Mouse (Mus musculus) heart, embryonic 10.5 days (tissue): ENCODE results near the gene Ippk. TPM values are rescaled to one million over a fixed set of nuclear protein-coding genes. Genes with fewer than 3 reads are reported as not detected.

Source experiments
- DNase-seq: peaks from one replicate; pipeline ENCODE4 v3.0.0-alpha.2; 2017; ENCODE audit warnings: low spot score
- H3K27ac ChIP-seq: fragments of 300-500 bp; sonication (generic); 2 replicates; pipeline ENCODE4 v1.5.1; 2016; ENCODE audit warnings: mild to moderate bottlenecking
- H3K27me3 ChIP-seq: fragments of 300-500 bp; sonication (generic); 2 replicates; pipeline ENCODE4 v1.6.1; 2016; ENCODE audit warnings: mild to moderate bottlenecking; ENCODE audit not compliant: poor library complexity, insufficient read depth, severe bottlenecking
- H3K36me3 ChIP-seq: fragments of 300-500 bp; sonication (generic); 2 replicates; pipeline ENCODE4 v1.6.1; 2016; ENCODE audit warnings: mild to moderate bottlenecking, moderate library complexity
- H3K4me1 ChIP-seq: fragments of 300-500 bp; sonication (generic); 2 replicates; pipeline ENCODE4 v1.6.1; 2016; ENCODE audit warnings: mild to moderate bottlenecking
- H3K4me3 ChIP-seq: fragments of 300-500 bp; sonication (generic); 2 replicates; pipeline ENCODE4 v1.5.1; 2016; ENCODE audit warnings: mild to moderate bottlenecking, moderate library complexity
- H3K9me3 ChIP-seq: fragments of 300-500 bp; sonication (generic); 2 replicates; pipeline ENCODE4 v1.6.1; 2016; ENCODE audit warnings: mild to moderate bottlenecking, moderate library complexity
- WGBS: fragments of 180-500 bp; shearing (Covaris S2); methylation state at CpG from one replicate; pipeline ENCODE4 v1.1.7; 2016; 5-methylcytosine and 5-hydroxymethylcytosine counted together
- polyA plus RNA-seq: library from polyadenylated mRNA; unstranded; fragments of >200 nt; fragmentation: Nextera tagmentation; extraction: Ambion mirVana; gene quantifications from 2 replicates; pipeline ENCODE4 v1.2.1, GENCODE M21; 2016

Gene Ippk
- polyA plus RNA-seq, 1 experiment from 2014 or later, result 18.5 TPM

GRCm38 (mm10) chr13:49394886-49395447 is 26.1 kb upstream of the Ippk start:
- no peaks in the 10 kb centered on the region for H3K27me3 ChIP-seq
- no peak overlapping the region for H3K4me3 ChIP-seq
- H3K36me3 ChIP-seq, result peaks cover 5% of the 10 kb centered on the region; the same call in 1 of the 2 replicates
- 85% methylated on average over 3 of the region's 3 CpGs for WGBS
- no peak for DNase-seq
- no peak overlapping the region for H3K27ac ChIP-seq
- no peaks in the 10 kb centered on the region for H3K9me3 ChIP-seq
- H3K4me1 ChIP-seq, result peaks cover 18% of the 10 kb centered on the region

DNA sequence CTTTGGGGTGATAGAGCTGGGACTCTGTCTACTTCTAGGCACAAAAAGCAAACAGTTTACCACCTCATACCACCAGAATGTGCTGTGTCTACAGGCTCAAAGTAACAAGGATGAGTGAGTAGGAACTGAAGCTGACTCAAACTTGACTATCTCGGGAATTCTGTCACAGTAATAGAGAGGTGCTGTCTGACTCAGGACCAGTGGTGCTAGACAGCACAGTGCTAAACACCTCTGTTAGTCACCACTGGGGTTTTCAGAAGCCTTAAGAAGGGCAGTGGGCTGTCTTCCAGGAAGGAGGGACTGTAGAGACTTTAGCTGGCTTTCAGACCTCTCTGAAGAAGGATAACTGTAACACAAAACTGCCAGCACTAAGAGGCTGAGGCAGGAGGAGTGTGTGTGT is 24.3 kb upstream of the Ippk start:
- 63% methylated on average over 1 of the region's 1 CpGs for WGBS
- no peak for DNase-seq
- peaks cover 22% of the 10 kb centered on the region for H3K4me1 ChIP-seq
- no peaks in the 10 kb centered on the region for H3K9me3 ChIP-seq
- H3K27me3 ChIP-seq, result no peaks in the 10 kb centered on the region
- H3K36me3 ChIP-seq, result 0 out of 2 replicates have a peak, but pooled peaks cover 2% of the 10 kb centered on the region
- H3K4me3 ChIP-seq, result no peak overlapping the region
- no peak overlapping the region for H3K27ac ChIP-seq

GRCm38 (mm10) chr13:49398191-49398590 is 22.9 kb upstream of the Ippk start:
- Histone ChIP-seq H3K36me3 (0 out of 2 replicates have a peak, but pooled peaks cover 2% of the 10 kb centered on the region), H3K4me3 (no peak overlapping the region), H3K4me1 (peaks cover 22% of the 10 kb centered on the region), H3K27me3 (no peaks in the 10 kb centered on the region), H3K9me3 (no peaks in the 10 kb centered on the region), H3K27ac (no peak overlapping the region)
- 79% methylated on average over 8 of the region's 8 CpGs for WGBS
- DNase-seq, result no peak

DNA sequence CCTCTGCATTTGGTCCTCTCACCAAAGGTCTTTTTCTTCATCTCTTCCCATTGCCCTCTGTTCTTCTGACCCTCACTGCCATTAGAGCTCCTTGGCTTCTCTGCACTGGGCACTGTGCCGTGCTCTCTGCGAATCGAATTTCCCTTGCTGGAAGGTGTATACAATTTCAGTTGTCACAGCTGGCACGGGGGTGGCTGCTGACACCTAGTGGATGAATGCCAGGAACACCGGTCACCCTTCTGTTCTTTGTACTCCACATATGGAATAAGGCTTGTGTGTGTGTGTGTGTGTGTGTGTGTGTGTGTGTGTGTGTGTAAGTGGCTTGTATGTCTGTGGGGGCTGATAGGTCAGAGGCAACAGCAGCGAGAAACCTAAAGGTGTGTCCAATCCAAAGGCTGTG is 20.9 kb upstream of the Ippk start:
- Histone ChIP-seq H3K27ac (no peak overlapping the region), H3K27me3 (no peaks in the 10 kb centered on the region), H3K36me3 (0 out of 2 replicates have a peak, but pooled peaks cover 2% of the 10 kb centered on the region), H3K4me3 (no peak overlapping the region), H3K4me1 (peaks cover 17% of the 10 kb centered on the region), H3K9me3 (no peaks in the 10 kb centered on the region)
- peak; percentile 82 for DNase-seq
- 79% methylated on average over 6 of the region's 6 CpGs for WGBS

DNA sequence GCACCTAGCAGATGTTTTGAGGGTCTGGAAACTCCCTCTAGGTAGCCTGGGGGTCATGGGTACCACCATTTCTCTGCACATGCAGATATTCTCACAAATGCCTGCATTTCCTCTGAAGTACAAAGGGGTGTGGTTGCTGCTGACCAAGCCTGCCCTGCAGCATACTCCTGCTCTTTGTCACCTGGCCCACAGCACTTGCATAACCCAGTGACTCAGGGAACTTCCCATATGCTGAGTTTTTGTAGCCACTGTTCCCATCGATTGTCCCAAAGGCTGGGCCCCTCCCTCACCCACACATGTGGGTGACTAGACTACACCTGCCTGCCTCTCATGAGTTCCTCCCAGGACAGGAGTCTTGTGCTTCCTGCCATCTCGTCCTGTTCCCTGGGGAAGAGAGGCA is 18.4 kb upstream of the Ippk start:
- no peaks in the 10 kb centered on the region for H3K9me3 ChIP-seq
- H3K27me3 ChIP-seq, result no peaks in the 10 kb centered on the region
- H3K4me1 ChIP-seq, result peaks cover 8% of the 10 kb centered on the region; the same call in 1 of the 2 replicates
- H3K4me3 ChIP-seq, result no peak overlapping the region
- no peak overlapping the region for H3K27ac ChIP-seq
- DNase-seq, result no peak
- 65% methylated on average over 2 of the region's 2 CpGs for WGBS
- no peaks in the 10 kb centered on the region for H3K36me3 ChIP-seq

DNA sequence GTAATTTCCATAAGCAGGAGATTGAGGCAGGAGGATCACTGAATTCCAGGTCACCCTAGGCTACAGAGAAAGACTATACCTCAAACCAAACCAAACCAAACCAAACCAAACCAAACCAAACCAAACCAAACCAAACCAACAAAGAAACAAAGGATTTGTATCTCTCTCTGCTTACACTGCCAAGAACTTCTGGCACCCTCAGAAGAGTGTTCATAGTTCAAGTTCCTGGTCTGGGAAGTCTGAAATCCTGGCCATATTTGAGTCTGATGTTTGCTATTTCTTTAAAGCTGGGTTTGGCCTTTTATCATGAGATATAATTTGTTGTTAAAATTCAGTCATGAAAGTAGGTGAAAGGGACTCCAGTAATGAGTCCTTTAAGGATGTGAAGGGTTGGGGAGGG is 13.3 kb upstream of the Ippk start:
- Histone ChIP-seq H3K9me3 (no peaks in the 10 kb centered on the region), H3K36me3 (no peaks in the 10 kb centered on the region), H3K4me3 (no peak overlapping the region), H3K27ac (no peak overlapping the region), H3K4me1 (no peaks in the 10 kb centered on the region), H3K27me3 (no peaks in the 10 kb centered on the region)
- DNase-seq, result no peak

DNA sequence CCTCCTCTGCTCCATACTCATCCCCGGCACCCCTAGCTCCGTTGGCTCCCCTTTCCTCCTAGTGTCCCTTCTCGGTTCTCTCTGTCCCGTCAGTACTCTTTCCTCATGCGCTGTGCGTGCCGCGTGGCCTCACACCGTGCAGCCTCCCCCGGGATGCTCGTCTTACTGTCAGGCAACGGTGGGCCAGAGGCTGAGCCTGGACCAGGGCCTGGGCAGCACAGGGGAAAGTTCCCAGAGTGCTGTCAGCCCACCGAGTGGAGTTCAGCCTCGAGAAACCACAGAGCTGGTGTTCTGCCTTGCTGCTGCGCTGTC is 513 bp downstream of the Ippk start:
- peaks cover 24% of the 10 kb centered on the region for H3K4me1 ChIP-seq
- H3K4me3 ChIP-seq, result peak overlapping the region; percentile 91
- no peaks in the 10 kb centered on the region for H3K9me3 ChIP-seq
- 1% methylated on average over 15 of the region's 15 CpGs for WGBS
- no peaks in the 10 kb centered on the region for H3K36me3 ChIP-seq
- H3K27me3 ChIP-seq, result peaks cover 5% of the 10 kb centered on the region; the same call in 1 of the 2 replicates
- DNase-seq, result no peak
- peak overlapping the region; percentile 95 for H3K27ac ChIP-seq

GRCm38 (mm10) chr13:49421959-49422358 is 910 bp downstream of the Ippk start:
- peaks cover 5% of the 10 kb centered on the region; the same call in 1 of the 2 replicates for H3K27me3 ChIP-seq
- H3K4me1 ChIP-seq, result peaks cover 27% of the 10 kb centered on the region
- no peaks in the 10 kb centered on the region for H3K9me3 ChIP-seq
- WGBS, result 22% methylated on average over 4 of the region's 4 CpGs
- H3K36me3 ChIP-seq, result no peaks in the 10 kb centered on the region
- no peak for DNase-seq
- peak overlapping the region; percentile 91 for H3K4me3 ChIP-seq
- H3K27ac ChIP-seq, result peak overlapping the region; percentile 95

DNA sequence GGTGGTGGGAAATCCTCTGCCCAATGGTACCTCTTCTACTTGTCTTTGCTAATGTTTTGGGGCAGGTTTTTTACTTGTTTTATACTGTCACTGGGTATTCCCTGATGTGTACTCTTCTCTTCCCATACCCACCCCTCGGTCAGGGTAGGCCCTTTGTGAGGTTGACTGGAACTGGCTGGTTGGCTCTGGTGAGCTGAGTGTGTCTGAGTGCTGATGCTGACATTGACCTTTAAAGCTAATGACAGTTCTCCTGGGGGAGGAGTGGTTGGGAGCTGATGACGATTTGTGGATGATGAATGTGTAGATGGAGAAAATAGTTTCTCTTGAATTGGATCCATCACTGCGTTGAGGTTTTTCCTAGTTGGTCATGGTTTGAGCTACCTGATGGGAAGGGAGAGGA is 5.7 kb downstream of the Ippk start:
- Histone ChIP-seq H3K27me3 (no peaks in the 10 kb centered on the region), H3K9me3 (no peaks in the 10 kb centered on the region), H3K4me1 (peaks cover 44% of the 10 kb centered on the region), H3K36me3 (no peaks in the 10 kb centered on the region), H3K27ac (no peak overlapping the region), H3K4me3 (no peak overlapping the region)
- no peak for DNase-seq
- WGBS, result 85% methylated on average over 3 of the region's 3 CpGs

- Histone ChIP-seq H3K9me3 (no peaks in the 10 kb centered on the region), H3K4me3 (no peak overlapping the region), H3K27me3 (no peaks in the 10 kb centered on the region), H3K36me3 (peaks cover 10% of the 10 kb centered on the region; the same call in 1 of the 2 replicates), H3K27ac (no peak overlapping the region), H3K4me1 (peaks cover 30% of the 10 kb centered on the region)
- 89% methylated on average over 1 of the region's 1 CpGs for WGBS
- DNase-seq, result no peak
Observed at GRCm38 (mm10) chr13:49428042-49428675, 7.1 kb downstream of the Ippk start.

DNA sequence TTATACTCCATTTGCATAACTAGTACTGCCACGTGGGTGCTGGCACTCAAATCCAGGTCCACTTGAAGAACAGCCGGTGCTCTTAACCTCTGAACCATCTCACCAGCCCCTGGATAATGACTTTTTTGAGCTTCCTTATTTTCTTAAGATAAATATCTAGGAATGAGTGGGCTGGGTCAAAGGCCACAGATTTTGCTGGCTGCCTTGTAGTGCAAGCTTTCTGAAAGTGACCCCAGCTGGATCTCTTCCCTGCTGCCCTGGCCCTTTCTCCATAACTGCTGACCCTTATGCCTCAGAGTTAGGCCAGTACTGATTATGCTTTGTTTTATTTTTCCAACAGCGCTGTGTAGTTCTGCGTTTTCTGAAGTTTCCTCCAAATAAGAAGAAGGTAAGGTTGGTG is 9.5 kb downstream of the Ippk start:
- DNase-seq, result no peak
- no peak overlapping the region for H3K4me3 ChIP-seq
- H3K36me3 ChIP-seq, result peaks cover 23% of the 10 kb centered on the region
- 66% methylated on average over 4 of the region's 4 CpGs for WGBS
- H3K27me3 ChIP-seq, result no peaks in the 10 kb centered on the region
- H3K4me1 ChIP-seq, result peaks cover 28% of the 10 kb centered on the region
- H3K27ac ChIP-seq, result no peak overlapping the region
- H3K9me3 ChIP-seq, result no peaks in the 10 kb centered on the region

DNA sequence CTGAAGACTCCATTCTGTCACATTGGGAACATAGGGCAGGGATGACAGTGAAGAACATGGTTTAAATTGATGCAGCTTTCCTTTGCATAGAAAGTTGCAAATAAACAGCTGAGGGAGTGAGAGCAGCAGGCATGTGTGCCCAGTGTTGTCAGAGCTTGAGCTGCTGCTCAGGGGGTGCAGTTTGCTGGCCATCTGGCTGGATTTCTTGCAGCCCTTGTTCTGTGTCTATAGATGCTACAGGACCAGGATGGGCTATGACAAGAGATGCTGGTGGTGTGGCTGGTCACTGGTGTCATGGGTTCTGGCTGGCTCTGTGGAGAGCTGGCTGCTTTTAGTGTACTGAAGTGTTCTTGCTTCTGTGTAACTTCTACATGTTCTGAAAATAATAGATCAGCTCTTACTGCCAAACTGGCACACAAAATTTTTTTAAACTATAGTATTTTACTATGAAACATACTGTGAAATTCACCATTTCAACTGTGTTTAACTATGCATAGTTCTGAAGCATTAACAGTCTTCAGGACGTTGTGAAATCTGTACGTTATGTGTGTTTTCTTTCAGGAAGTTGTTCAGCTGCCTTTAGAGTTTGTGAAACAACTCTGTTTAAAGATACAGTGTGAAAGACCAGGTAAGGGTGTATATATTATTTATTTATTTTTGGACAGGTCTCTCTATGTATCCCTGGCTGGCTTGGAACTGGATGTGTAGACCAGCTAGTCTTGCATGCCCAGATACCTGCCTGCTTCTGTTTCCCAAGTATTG is 12.4 kb downstream of the Ippk start:
- peaks cover 49% of the 10 kb centered on the region for H3K36me3 ChIP-seq
- peaks cover 20% of the 10 kb centered on the region for H3K4me1 ChIP-seq
- no peaks in the 10 kb centered on the region for H3K27me3 ChIP-seq
- no peak overlapping the region for H3K27ac ChIP-seq
- WGBS, result 90% methylated on average over 2 of the region's 2 CpGs
- no peaks in the 10 kb centered on the region for H3K9me3 ChIP-seq
- no peak for DNase-seq
- no peak overlapping the region for H3K4me3 ChIP-seq

DNA sequence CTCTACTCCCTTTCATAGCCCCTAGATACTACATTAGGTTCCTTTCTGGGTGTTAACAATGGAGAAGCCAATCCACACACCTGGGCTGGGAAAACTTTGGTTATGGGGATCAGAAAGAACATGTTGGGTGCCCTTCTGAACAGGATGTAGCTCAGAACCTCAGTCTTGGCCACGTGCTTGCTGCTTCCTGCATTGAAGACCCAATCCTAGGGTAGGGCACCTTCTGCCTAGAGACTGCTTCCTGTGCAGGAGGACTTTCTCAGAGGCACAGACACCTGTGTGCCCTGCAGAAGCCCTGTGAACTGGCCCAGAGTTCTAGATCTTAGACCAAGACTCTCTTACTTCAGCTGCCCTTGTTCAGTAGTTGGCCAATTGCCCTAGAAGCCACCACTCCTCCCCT is 14.7 kb downstream of the Ippk start:
- Histone ChIP-seq H3K27me3 (no peaks in the 10 kb centered on the region), H3K4me3 (no peak overlapping the region), H3K27ac (peak overlapping the region; percentile 64; the same call in 1 of the 2 replicates), H3K4me1 (peaks cover 13% of the 10 kb centered on the region), H3K9me3 (no peaks in the 10 kb centered on the region), H3K36me3 (peaks cover 52% of the 10 kb centered on the region)
- 82% methylated on average over 1 of the region's 1 CpGs for WGBS
- no peak for DNase-seq
